Mouse (Mus musculus) megakaryocyte, embryonic 14.5 days (primary cell): Measurements from ENCODE around the gene Fbxl13. TPM values are rescaled to one million over a fixed set of nuclear protein-coding genes. Genes with fewer than 3 reads are reported as not detected.

Experiments
- H3K27me3 ChIP-seq: replicated peaks from 2 replicates; pipeline ENCODE3; 2012; ENCODE audit warnings: inconsistent platforms
- H3K36me3 ChIP-seq: replicated peaks from 2 replicates; pipeline ENCODE3; 2012; ENCODE audit warnings: low read length, inconsistent platforms, mixed read lengths
- H3K4me1 ChIP-seq: 2 replicates; pipeline ENCODE4 v1.6.1; 2012; ENCODE audit warnings: inconsistent platforms
- H3K4me3 ChIP-seq: replicated peaks from 2 replicates; pipeline ENCODE3; 2012; ENCODE audit warnings: moderate library complexity, mild to moderate bottlenecking, inconsistent platforms
- H3K9me3 ChIP-seq: 2 replicates; pipeline ENCODE4 v1.6.1; 2012; ENCODE audit warnings: inconsistent platforms
- FLI1 ChIP-seq: IDR thresholded peaks from 2 replicates; pipeline ENCODE4 v1.6.1; 2012; ENCODE audit warnings: low read length, inconsistent platforms, mixed read lengths
- GATA1 ChIP-seq: IDR thresholded peaks from 3 replicates; pipeline ENCODE4 v1.6.1; 2012; ENCODE audit warnings: mixed read lengths, low read length, inconsistent platforms, borderline replicate concordance
- polyA plus RNA-seq: library from polyadenylated mRNA; stranded (reverse); fragments of >175 nt; gene quantifications from 2 replicates; pipeline ENCODE4 v1.2.3, GENCODE M21; 2012; ENCODE audit warnings: low replicate concordance; ENCODE audit not compliant: insufficient read depth

Gene Fbxl13
- polyA plus RNA-seq, 1 experiment = not detected

- no peak for TF ChIP-seq FLI1
- no peak for TF ChIP-seq GATA1
- peaks cover 4% of the 10 kb centered on the region; the same call in 1 of the 2 replicates for H3K4me1 ChIP-seq
- H3K4me3 ChIP-seq = no peak overlapping the region
- H3K36me3 ChIP-seq = peaks cover 36% of the 10 kb centered on the region
- H3K9me3 ChIP-seq = no peaks in the 10 kb centered on the region
- H3K27me3 ChIP-seq = no peaks in the 10 kb centered on the region
Observed at GRCm38 (mm10) chr5:21434148-21434929, 211.1 kb downstream of the Fbxl13 start.

Other genes with a start within 250 kb of the Fbxl13 start
- gene Ccdc146, start 221.0 kb downstream of the Fbxl13 start, polyA plus RNA-seq = not detected in 2 replicates
- gene Fam185a, start 220.7 kb downstream of the Fbxl13 start, polyA plus RNA-seq = 0.46 TPM in 1 of 2 replicates, not detected in the other
- not detected in 2 replicates for gene Lrrc17, start 102.1 kb downstream of the Fbxl13 start, polyA plus RNA-seq
- gene Armc10, start 179 bp upstream of the Fbxl13 start, polyA plus RNA-seq = 17.2 and 24.5 TPM in 2 replicates
- gene Napepld, start 55.8 kb upstream of the Fbxl13 start, polyA plus RNA-seq = 0.17 and 0.44 TPM in 2 replicates
- 10.3 and 19.0 TPM in 2 replicates for gene Pmpcb, start 91.5 kb upstream of the Fbxl13 start, polyA plus RNA-seq
- gene Dnajc2, start 139.6 kb upstream of the Fbxl13 start, polyA plus RNA-seq = 26.1 and 38.7 TPM in 2 replicates
- 9.0 TPM in 1 of 2 replicates, not detected in the other for gene Psmc2, start 139.6 kb upstream of the Fbxl13 start, polyA plus RNA-seq
- not detected in 2 replicates for gene Slc26a5, start 220.0 kb upstream of the Fbxl13 start, polyA plus RNA-seq